13 mouse cellular contexts compared by ENCODE assay signal in genomic region chrX:16860244-16860643, GRCm38 (mm10). TPM values are rescaled to one million over a fixed set of nuclear protein-coding genes. Genes with fewer than 3 reads are reported as not detected.
DNase-seq lines count a peak whose midpoint lies in the region; ATAC-seq and TF ChIP-seq lines count a peak whose summit lies in the region.
"Had no signal": no experiment of that assay in that cellular context is flagged by ENCODE, and none has a peak within 500 bp of the region (broad histone marks: within the 10 kb centered on the region; RNA-seq: fewer than 3 reads in every experiment).

No protein-coding gene starts in this region.

- peak; percentile 1 for DNase-seq in gastrocnemius, adult 18-20 months (ENCODE audit: low spot score)
- no peak for DNase-seq in gastrocnemius, postnatal 10 days
- DNase-seq in liver, adult 2 months (ENCODE audit: extremely low read depth, low read depth, low spot score) = peak; percentile 40
- no peak for DNase-seq in liver
- peak; percentile 38 for DNase-seq in adipocyte (ENCODE audit: low spot score)
- peak; percentile 13 for DNase-seq in mesoderm, embryonic 11.5 days (ENCODE audit: low read depth, low spot score)
- DNase-seq: liver, embryonic 13.5 days; thymus, adult 2 months had no signal

- ATAC-seq in erythroblast, adult 5-6 weeks (replicated peaks; ENCODE audit: low FRiP score, poor library complexity, severe bottlenecking) = no peak
- no peak for ATAC-seq in midbrain, embryonic 16.5 days

- peak; percentile 24; the same call in 1 of the 2 replicates for TF ChIP-seq CTCF in liver, adult 2 months (IDR thresholded peaks at IDR 0.05; ENCODE audit: low read depth, low read length)

- no peaks in the 10 kb centered on the region for H3K27me3 ChIP-seq in liver, adult 2 months (ENCODE audit: control insufficient read depth, insufficient read depth, low read length)
- no peaks in the 10 kb centered on the region for H3K27me3 ChIP-seq in midbrain, embryonic 16.5 days (ENCODE audit: control insufficient read depth, insufficient read depth, low read depth, low read length)
- H3K27me3 ChIP-seq: embryonic facial prominence, embryonic 15.5 days; hindbrain, embryonic 15.5 days; liver, embryonic 13.5 days had no signal

- H3K9ac ChIP-seq in liver, adult 2 months (ENCODE audit: low read depth, low read length) = no peak overlapping the region
- H3K9ac ChIP-seq in midbrain, embryonic 16.5 days (ENCODE audit: low read depth, low read length) = no peak overlapping the region
- H3K9ac ChIP-seq: embryonic facial prominence, embryonic 15.5 days; hindbrain, embryonic 15.5 days; liver, embryonic 13.5 days had no signal

- H3K27ac ChIP-seq in liver, adult 2 months (replicated peaks; ENCODE audit: insufficient read depth, low read depth, low read length) = no peak overlapping the region
- no peak overlapping the region for H3K27ac ChIP-seq in midbrain, embryonic 16.5 days (ENCODE audit: low read length)
- H3K27ac ChIP-seq: embryonic facial prominence, embryonic 15.5 days; hindbrain, embryonic 15.5 days; liver, embryonic 13.5 days had no signal

- no peak overlapping the region for H3K4me3 ChIP-seq in liver, adult 2 months (ENCODE audit: insufficient read depth, low read depth, low read length)
- no peak overlapping the region for H3K4me3 ChIP-seq in midbrain, embryonic 16.5 days (ENCODE audit: low read depth, low read length)
- H3K4me3 ChIP-seq: embryonic facial prominence, embryonic 15.5 days; hindbrain, embryonic 15.5 days; liver, embryonic 13.5 days had no signal

- no peaks in the 10 kb centered on the region for H3K4me1 ChIP-seq in liver, adult 2 months (ENCODE audit: control insufficient read depth, insufficient read depth, low read length)
- H3K4me1 ChIP-seq in midbrain, embryonic 16.5 days (ENCODE audit: control insufficient read depth, insufficient read depth, low read length) = no peaks in the 10 kb centered on the region
- H3K4me1 ChIP-seq: embryonic facial prominence, embryonic 15.5 days; hindbrain, embryonic 15.5 days; liver, embryonic 13.5 days had no signal

- H3K4me2 ChIP-seq in midbrain, embryonic 16.5 days (ENCODE audit: low read length) = no peak overlapping the region
- H3K4me2 ChIP-seq: embryonic facial prominence, embryonic 15.5 days; hindbrain, embryonic 15.5 days; liver, embryonic 13.5 days had no signal

- H3K79me2 ChIP-seq in liver, adult 2 months (ENCODE audit: control insufficient read depth, insufficient read depth, low read length) = no peaks in the 10 kb centered on the region

- H3K36me3 ChIP-seq in liver, adult 2 months (ENCODE audit: control insufficient read depth, insufficient read depth, low read length) = no peaks in the 10 kb centered on the region
- no peaks in the 10 kb centered on the region for H3K36me3 ChIP-seq in midbrain, embryonic 16.5 days (ENCODE audit: control insufficient read depth, insufficient read depth, low read length)
- H3K36me3 ChIP-seq: embryonic facial prominence, embryonic 15.5 days; hindbrain, embryonic 15.5 days; liver, embryonic 13.5 days had no signal

- no peak for TF ChIP-seq POLR2A in liver, adult 2 months (IDR thresholded peaks at IDR 0.05; ENCODE audit: extremely low read depth, insufficient read depth, low read length)

- H3K9me3 ChIP-seq in midbrain, embryonic 16.5 days (replicated peaks; ENCODE audit: control insufficient read depth, low read length, poor library complexity, severe bottlenecking) = no peaks in the 10 kb centered on the region
- H3K9me3 ChIP-seq: embryonic facial prominence, embryonic 15.5 days; hindbrain, embryonic 15.5 days; liver, embryonic 13.5 days had no signal

RNA-seq across cellular contexts. Expression of gene Maob, which starts 43.1 kb away (rescaled TPM):
- total RNA-seq in gastrocnemius, adult 18-20 months (2021) = 10 to 100 TPM; 15.3 to 22.0 TPM
- total RNA-seq in gastrocnemius, postnatal 10 days (2021) = 1 to 10 TPM; 2.0 to 2.3 TPM
- 139 and 175 TPM in 2 replicates for total RNA-seq in liver, adult 2 months (2014; rRNA removed)
- 101 and 125 TPM in 2 replicates for polyA plus RNA-seq in liver, adult 2 months (2012; rRNA removed)
- total RNA-seq in erythroblast, adult 5-6 weeks (2015; ENCODE audit: low replicate concordance) = not detected in 2 replicates
- not detected in 2 replicates for total RNA-seq in erythroblast, adult 5-6 weeks (2017; ENCODE audit: low replicate concordance)
- 4.5 and 5.0 TPM in 2 replicates for polyA plus RNA-seq in midbrain, embryonic 16.5 days (2015; fragmentation: Nextera tagmentation; extraction: Ambion mirVana)

RNA-seq across cellular contexts. Expression of gene Ndp, which starts 51.3 kb away (rescaled TPM):
- not detected for total RNA-seq in gastrocnemius, adult 18-20 months (2021)
- under 1 TPM; 0.28 to 0.43 TPM for total RNA-seq in gastrocnemius, postnatal 10 days (2021)
- total RNA-seq in liver, adult 2 months (2014; rRNA removed) = not detected in 2 replicates
- not detected in 2 replicates for polyA plus RNA-seq in liver, adult 2 months (2012; rRNA removed)
- not detected in 2 replicates for total RNA-seq in erythroblast, adult 5-6 weeks (2015; ENCODE audit: low replicate concordance)
- not detected in 2 replicates for total RNA-seq in erythroblast, adult 5-6 weeks (2017; ENCODE audit: low replicate concordance)
- polyA plus RNA-seq in midbrain, embryonic 16.5 days (2015; fragmentation: Nextera tagmentation; extraction: Ambion mirVana) = 7.0 and 7.8 TPM in 2 replicates
- total RNA-seq: monocyte, adult 5-6 weeks had no signal
- polyA plus RNA-seq: liver, embryonic 13.5 days; thymus, adult 2 months had no signal

Comparison
In these comparisons a context has a peak if more than half of its experiments do, and no peak if none do; other contexts are left out.
1. DNase-seq: peak in gastrocnemius, adult 18-20 months (single experiment), liver, adult 2 months (single experiment), adipocyte (single experiment) and mesoderm, embryonic 11.5 days (single experiment); none in gastrocnemius, postnatal 10 days (single experiment) and liver (single experiment).
2. RNA of gene Maob, which starts 43.1 kb away (total RNA-seq): 139 to 175 TPM in liver, adult 2 months and 15.3 to 22.0 TPM in gastrocnemius, adult 18-20 months; 2.0 to 2.3 TPM in gastrocnemius, postnatal 10 days and not detected in erythroblast, adult 5-6 weeks; every median in the first group is over 4 times any median in the second.